Mouse (Mus musculus) fibroblast of lung, adult 2 months (primary cell): Measurements from ENCODE around the gene B3gat3.
"Not testable (repeated sequence)": the region's sequence is repeated elsewhere in the genome, so short reads cannot be mapped to it uniquely, and the experiment has no call there.

Source experiments
- DNase-seq: peaks from one replicate; pipeline ENCODE4 v3.0.0-alpha.2; 2011; ENCODE audit warnings: low read depth

B3gat3 gene

DNA sequence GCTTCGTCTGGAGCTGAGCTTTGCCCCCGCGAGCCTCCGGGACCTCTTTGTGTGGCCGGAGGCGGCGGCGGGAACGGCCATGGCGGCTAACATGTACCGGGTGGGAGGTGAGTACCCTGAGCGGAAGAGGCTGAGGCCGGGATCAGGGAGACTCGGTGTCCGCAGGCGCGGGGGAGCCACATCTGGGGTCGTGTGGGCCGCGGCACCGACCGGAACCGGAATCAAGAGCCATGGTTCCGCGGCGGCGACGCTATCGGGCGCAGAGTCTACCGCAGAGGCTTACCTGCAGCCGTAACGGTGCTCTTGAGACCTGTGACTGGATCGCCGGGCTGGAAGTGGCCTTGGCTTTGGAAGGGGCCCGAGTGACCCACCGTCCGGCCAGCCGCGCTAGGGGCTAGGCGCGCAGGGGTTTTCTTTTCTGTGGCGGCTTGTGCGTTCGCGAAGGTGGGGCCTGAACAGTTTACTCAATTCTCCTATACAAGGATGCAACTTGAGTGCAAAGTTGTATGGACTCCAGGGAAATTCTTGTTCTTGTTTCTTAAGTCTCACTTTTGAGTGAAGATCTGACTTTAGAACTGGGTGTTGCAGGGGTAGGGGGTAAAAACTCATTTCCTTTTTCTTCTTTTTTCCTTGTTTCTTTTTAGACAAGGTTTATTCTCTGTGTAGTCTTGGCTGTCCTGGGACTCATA, 22.2 kb downstream of the B3gat3 start:
- DNase-seq, result no peak

DNA sequence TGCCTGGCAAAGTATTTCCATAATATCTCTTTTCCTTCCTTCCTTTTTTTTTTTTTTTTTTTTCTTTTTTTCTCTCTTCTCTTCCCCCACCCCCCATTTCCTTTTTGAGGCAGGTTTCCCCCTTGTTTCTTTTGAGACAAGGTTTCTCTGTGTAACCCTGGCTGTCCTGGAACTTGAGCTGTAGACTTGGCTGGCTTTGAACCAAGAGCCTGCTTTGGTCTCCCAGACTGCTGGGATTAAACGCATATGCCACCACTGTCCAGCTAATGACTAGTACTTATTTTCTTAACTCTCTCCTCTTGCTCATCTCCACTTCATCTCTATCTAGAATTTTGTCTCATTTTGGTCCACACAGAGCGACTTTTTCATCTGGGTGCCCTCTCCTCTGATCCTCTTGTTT, 22.9 kb downstream of the B3gat3 start:
- DNase-seq, result no peak

DNA sequence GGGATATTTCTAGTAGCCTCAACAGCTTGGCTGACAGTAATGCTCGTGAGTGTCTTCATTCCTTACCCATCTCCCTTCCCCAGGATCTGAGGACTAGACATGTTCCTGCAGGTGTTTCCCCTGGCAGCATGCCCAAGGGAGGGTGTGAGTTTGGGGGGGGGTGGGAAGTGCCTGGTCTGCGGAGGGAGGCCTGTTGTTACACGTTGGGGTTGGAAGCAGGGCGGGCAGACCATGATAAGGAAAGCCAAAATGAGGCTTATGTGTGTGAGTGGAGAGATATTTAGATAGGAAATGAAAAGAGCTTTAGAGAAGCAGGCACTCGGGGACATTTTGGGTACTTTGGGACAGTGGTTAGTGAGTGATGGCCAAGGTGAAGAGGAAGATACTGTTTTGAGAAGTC, 23.9 kb downstream of the B3gat3 start:
- no peak for DNase-seq

DNA sequence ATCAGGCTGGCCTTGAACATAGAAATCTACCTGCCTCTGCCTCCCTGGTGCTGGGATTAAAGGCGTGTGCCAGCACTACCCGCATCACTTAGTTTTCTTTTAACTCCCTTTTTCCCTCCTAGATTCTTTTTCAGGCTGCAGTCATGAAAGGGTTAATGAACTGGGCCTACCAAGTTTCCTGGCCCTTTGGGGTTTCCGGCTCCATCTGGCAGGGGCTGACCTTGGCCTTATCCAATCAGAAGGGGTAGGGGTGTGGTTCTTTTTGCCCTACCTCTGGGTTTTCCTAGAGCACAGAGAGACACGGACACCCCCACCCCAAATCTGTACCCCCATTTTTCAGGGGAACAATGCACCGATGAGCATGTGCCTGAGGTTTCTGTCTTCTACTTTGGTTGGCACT, 24.6 kb downstream of the B3gat3 start:
- peak; percentile 57 for DNase-seq

DNA sequence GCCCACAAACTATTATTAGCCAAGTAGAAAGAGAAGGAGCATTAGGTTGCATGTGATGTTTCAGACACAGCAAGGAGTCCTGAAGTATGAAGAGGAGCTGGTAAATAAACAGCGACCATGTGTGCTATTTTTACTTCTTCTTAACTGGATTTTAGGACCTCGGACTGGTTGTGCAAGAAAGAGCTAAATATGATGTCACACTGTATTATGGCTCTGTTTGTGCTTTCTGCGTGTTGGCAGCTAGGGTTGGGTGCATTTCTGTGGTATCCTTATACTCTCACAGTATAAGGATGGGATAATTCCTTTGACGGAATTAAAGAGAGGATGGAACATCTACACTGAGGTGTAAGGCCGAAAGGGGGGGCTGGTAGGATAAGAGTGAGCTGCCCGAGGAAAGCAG, 25.1 kb downstream of the B3gat3 start:
- no peak for DNase-seq

DNA sequence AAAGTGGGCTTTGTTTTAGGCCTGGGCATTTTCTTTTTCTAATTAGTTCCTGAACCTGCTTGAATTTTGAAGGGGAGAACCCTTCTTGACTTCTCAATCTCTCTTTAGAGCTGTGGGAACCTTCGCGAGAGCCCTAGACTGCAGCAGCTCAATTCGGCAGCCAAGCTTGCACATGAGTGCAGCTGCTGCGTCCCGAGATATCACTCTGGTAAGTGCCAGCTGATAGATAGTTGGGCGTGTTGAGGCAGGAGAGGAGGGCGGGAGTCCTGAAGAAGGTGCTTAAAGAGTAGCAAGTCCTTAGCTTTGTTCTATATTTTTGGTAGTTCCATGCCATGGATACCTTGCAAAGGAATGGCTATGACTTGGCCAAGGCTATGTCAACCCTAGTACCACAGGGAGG, 26.8 kb downstream of the B3gat3 start:
- no peak for DNase-seq

DNA sequence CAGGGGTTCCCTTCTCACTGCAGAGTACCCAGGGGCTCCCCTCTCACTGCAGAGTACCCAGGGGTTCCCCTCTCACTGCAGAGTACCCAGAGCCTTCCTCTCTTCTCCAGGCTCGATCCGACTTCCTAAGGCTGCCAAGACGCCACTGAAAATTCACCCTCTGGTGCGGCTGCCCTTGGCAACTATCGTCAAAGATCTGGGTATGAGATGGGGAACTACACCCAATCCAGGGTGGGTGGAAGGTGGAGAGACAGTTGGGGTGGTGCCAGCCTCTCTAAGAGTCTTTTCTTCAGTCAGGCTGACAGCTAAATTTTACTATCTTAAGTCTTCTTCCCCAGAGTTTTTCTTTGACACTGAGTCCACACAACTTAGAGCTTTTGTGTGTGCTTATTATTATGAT, 30.0 kb downstream of the B3gat3 start:
- no peak for DNase-seq

DNA sequence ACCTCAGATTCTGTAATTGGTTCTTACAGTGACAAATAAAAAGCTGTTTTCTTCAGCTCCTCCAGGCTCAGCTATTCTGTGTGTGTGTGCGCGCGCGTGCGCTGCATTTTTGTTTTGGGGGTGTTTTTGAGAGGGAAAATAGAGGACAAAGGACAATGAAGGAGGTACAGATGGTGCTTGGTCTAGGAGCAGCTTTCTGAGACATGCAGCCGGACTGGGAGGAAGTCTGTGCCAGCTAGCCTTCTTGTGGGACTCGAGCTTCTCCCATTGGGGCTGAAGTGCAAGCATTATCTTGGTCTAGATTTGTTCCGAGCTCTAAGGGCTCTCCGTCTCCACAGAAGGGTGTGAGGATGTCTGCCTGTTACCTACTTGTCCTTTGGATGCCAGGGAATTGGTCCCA, 32.1 kb downstream of the B3gat3 start:
- DNase-seq, result no peak

DNA sequence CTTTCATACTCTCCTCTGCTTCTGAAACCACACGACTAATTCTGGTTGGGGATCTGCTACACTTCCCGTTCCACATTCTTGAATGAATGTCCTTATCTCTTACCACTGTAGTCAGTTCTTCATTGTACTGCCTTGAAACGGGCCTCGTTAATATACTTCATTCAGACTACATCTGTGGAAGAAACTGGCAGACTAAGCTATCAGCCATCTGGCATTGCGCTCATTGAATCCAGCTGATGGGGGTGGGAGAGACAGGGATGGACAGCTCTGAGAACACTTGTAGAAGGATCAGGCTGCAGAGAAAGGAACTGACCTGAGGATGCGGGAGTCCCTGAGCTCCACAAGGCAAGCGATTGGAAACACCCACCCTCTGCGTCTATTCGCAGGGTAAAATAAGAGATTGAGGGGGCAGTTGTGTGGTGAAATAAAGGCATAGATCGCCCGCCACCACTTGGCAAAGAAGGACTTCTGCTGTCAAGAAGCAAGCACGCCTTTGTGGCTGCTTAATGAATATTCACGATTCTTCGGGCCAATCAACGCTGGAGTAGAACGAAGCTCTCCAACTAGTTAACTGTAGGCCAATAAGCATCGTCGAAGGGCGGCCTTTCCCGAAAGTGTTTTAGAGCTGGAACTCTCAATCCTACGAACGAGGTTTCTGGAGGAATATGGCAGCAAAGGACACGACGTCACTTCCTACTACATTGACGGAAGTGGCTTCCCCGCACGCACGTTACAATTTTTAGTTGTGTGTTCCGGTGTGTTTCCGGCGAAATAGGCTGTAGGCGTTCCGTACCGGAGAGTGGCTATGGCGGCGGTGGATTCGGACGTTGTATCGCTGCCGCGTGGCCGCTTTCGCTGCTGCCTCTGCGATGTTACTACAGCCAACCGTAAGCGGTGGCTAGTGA, 33.2 kb downstream of the B3gat3 start, which contains the start of gene Tut1:
TSS of gene Tut1 (plus strand) at position 713 of the 905 bp plus-strand sequence.
- DNase-seq, result peak; percentile 99

DNA sequence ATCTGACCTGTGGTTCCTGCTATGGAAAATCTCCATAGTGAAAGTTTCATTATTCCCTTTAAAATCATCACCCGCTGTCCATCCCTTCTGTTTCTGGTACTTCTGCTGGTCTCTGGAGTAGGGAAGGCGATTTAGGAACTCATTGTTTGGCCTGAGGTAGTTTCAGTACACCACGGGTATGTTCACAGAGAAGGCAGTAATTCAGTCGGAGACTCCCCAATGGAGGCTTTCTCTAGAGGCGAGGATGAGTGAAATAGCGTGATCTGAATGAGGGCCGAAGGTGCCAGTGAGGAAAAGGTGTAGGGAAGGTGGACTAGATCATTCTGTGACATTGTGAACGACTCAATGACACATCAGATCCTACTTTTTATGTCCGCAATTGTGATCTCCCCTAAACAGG, 34.0 kb downstream of the B3gat3 start:
- DNase-seq, result no peak

DNA sequence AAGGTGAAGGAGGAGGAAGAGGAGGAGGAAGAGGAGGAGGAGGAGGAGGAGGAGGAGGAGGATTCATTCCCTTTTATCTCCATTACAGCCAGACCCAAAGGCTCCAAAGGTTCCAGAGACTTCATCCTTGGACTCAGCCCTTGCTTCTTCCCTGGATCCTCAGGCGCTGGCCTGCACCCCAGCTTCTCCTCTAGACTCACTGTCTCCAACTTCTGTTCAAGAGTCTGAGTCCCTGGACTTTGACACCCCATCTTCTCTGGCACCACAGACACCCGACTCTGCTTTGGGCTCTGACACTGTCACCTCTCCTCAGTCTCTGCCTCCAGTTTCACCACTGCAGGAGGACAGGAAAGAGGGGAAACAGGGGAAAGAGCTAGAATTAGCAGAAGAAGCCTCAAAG, 42.1 kb downstream of the B3gat3 start:
- DNase-seq, result no peak

DNA sequence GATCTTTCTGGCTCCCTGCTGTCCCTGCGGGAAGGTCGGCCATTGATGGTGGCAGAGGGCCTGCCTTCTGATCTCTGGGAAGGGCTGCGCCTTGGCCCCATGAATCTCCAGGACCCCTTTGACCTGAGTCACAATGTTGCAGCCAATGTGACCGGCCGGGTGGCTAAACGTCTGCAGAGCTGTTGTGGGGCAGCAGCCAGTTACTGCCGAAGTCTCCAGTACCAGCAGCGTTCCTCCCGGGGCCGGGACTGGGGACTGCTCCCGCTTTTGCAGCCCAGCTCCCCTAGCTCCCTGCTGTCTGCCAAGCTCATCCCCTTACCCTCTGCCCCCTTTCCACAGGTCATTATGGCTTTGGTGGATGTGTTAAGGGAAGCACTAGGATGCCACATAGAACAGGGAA, 44.9 kb downstream of the B3gat3 start:
- no peak for DNase-seq

DNA sequence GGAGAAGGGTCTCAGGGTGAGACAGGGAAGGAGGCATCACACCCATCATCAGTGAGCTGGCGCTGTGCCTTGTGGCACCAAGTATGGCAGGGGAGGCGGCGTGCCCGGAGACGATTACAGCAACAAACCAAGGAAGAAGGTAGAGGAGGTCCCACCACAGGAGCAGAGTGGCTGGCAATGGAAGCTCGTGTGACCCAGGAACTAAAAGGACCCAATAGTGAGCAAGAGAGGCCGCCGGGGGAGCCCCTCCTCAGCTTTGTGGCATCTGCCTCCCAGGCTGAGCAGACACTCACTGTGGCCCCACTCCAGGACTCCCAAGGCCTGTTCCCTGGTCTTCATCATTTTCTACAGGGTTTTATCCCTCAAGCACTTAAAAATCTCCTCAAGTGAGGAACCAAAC, 45.6 kb downstream of the B3gat3 start:
- DNase-seq, result no peak

DNA sequence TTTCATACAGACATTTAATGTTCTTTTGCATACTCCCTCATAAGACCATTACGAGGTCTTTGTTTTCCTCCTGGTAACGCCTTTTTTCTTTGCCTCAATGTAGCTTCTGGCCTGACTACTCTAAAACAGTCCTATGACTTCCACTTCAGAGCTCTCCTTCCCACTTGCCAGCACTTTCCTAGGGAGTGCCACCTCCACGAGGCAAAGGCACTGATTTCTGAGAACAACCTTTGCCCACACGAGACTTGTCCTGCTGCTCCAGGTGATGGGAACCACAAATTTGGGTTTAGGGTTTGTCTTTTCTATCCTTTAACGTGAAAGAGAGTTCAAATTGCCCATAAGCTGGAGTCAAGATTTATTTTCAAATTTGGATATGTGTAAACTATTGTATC, 46.0 kb downstream of the B3gat3 start:
- DNase-seq, result no peak

DNA sequence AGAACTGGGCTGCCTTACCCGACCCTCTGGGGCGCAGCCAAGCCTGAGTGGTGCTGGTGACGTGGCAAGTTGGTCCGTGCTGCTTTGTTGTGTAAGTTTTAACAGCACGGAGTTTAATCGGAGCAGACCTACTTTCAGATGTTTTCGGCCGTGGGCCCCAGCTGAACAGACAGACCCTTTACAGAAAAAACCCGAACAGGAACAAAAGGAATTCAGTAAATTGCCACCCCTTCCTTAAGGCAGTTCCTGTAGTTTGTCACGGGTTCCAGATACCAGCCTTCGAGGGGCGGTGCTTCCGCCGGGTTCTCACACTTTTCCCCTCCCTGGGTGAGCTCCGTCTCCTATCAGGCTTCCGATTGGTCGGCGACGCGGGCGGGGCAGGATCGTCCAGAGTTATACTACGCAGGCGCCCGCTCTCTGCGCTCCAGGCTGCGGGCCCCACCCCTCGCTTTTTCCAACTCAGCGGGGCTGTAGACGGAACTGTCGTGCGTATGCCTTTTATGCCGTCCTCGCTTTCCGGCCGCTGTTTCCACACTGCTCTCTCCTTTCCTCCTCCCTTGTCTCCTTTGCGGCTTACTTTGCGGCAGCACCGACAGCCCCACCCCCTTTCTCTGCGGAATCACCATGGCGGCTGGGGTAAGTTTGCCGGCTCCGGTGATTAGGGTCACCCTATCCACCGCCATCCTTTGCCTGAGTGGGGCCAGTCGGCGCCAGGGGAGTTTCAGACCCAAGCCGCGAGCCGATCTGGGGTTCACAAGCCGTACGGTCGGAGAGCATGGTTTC, 46.6 kb downstream of the B3gat3 start, which contains the start of gene Eef1g:
TSS of gene Eef1g (plus strand) at position 452 of the 783 bp plus-strand sequence.
- DNase-seq, result peak; percentile 99

DNA sequence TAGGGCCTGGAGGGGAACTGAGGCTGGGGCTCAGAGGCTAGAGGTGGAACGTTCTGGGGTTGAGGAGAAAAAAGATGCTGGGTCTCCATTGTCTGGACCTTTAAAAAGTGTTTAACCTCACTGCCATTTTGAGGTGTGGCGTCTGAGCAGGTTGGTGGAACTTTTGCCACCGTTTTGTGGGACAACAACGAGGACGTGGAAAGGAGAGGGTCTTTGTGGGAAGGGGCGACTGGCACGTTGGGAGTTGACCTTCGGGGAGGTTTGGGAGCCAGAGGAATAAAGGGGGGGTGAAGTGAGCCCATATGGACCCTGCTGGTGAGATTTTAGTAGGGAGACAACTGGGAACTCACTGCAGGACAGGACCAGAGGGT, 47.2 kb downstream of the B3gat3 start:
- DNase-seq, result no peak

DNA sequence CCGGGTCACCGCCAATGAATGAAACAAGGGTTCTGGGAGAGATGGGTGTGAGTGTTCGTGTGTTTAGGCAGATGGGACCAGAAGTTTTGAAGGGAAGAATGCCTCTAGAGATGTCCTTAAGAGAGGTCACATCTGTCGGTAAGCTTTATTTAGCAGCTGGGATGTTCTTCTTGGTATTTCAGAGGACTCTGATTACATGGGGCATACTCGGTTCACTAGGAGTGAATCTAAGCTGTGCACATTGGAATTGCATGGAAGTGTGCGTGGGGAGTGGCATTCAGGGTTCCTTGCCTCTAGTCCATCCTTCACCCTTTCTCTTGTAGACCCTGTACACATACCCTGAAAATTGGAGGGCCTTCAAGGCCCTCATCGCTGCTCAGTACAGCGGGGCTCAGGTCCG, 47.7 kb downstream of the B3gat3 start:
- no peak for DNase-seq

DNA sequence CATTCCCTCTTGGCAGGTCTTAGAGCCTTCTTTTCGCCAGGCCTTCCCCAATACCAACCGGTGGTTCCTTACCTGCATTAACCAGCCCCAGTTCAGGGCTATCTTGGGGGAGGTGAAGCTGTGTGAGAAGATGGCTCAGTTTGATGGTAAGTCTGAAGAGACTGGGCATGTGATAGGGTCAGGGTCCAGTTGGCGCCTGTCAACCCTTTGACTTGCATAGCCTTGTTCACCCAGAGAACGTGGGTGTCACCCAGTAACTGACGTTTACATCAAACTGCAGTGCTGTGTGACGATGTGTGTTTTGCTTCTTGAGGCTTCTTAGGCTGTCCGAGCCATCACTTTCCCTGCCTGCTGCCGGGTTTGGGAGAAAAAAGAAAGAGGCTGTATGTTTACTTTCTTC, 52.3 kb downstream of the B3gat3 start:
- DNase-seq, result not testable (repeated sequence)

DNA sequence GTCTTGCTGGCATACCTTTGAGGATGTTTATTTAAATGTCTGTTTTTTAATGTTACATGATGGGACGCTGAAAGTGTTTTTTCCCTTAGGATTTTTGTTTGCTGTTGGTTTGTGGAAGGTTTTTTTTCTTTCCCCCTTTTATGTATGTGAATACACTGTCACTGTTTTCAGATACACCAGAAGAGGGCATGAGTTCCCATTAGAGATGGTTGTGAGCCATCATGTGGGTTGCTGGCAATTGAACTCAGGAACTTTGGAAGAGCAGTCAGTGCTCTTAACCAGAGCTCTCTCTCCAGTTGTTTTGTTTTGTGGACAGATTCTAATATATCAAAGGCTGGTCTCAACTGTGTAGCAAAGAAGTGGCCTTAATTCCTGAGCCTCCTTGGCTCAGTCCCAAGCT, 54.5 kb downstream of the B3gat3 start:
- DNase-seq, result no peak

DNA sequence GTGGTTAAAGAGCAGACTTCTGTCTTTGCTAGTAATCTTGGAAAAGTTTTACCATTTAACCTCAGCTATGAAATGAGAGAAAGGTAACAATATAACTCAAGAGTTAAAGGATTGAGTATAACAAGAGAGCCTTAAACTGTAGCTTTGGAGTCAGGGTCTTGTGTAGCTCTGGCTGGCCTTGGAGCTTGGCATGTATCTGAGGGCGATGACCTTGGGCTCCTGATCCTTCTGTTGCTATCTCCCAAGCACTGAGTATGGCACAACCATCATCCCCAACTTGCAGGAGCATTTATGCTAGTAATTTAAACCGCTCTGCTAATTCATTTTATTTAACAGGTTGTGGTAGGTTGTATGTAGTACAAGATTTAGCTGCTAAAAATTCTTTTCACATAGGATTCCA, 55.3 kb downstream of the B3gat3 start:
- no peak for DNase-seq

DNA sequence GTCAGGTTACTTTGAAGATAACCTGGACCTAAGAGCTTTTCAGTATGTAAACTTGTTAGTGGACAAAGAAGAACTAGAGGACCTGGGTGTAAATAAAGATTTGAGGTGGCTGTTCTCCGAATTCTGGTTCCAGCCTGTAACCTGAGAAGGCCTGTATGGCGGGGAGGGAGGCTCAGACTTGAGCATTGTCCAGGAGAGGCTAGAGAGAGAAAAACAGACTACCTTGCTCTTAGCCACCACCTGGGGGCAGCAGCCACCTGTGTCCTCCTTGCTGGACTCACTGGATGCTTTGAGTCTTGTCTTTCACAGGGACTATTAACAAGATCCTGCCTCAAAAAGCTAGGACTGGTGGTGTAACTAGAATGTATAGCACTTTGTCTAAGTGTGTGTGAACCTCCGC, 56.4 kb downstream of the B3gat3 start:
- DNase-seq, result peak; percentile 85
